Mouse (Mus musculus) heart, embryonic 16.5 days (tissue): Measurements from ENCODE around the gene Ank3. TPM values are rescaled to one million over a fixed set of nuclear protein-coding genes. Genes with fewer than 3 reads are reported as not detected.
A peak's percentile ranks its signal among the peaks of the same experiment; 100 is the strongest.

Experiments
- ATAC-seq: fragments of 200-750 bp; cut with Nextera tagmentation; replicated peaks from 2 replicates; pipeline ENCODE4 v1.8.0; 2017; ENCODE audit warnings: moderate number of reproducible peaks; ENCODE audit not compliant: insufficient read depth, low FRiP score; ENCODE audit errors: extremely low read depth
- H3K27ac ChIP-seq: fragments of 300-500 bp; sonication (generic); 2 replicates; pipeline ENCODE4 v1.5.1; 2014; ENCODE audit warnings: mild to moderate bottlenecking, low read length, control low read depth, moderate library complexity
- H3K27me3 ChIP-seq: fragments of 300-500 bp; sonication (generic); 2 replicates; pipeline ENCODE4 v1.6.1; 2014; ENCODE audit warnings: low read length, mixed read lengths; ENCODE audit not compliant: control insufficient read depth, insufficient read depth
- H3K36me3 ChIP-seq: fragments of 300-500 bp; sonication (generic); 2 replicates; pipeline ENCODE4 v1.6.1; 2014; ENCODE audit not compliant: control insufficient read depth, insufficient read depth
- H3K4me1 ChIP-seq: fragments of 300-500 bp; sonication (generic); 2 replicates; pipeline ENCODE4 v1.6.1; 2014; ENCODE audit warnings: low read length, mixed read lengths; ENCODE audit not compliant: control insufficient read depth, insufficient read depth
- H3K4me2 ChIP-seq: fragments of 300-500 bp; sonication (generic); 2 replicates; pipeline ENCODE4 v1.6.1; 2014; ENCODE audit warnings: low read depth, mild to moderate bottlenecking, control low read depth, low read length
- H3K4me3 ChIP-seq: fragments of 300-500 bp; sonication (generic); 2 replicates; pipeline ENCODE4 v1.5.1; 2014; ENCODE audit warnings: mild to moderate bottlenecking, control low read depth, low read length
- H3K9ac ChIP-seq: fragments of 300-500 bp; sonication (generic); 2 replicates; pipeline ENCODE4 v1.6.1; 2014; ENCODE audit warnings: low read length, control low read depth
- H3K9me3 ChIP-seq: fragments of 300-500 bp; sonication (generic); replicated peaks from 2 replicates; pipeline ENCODE4 v1.6.1; 2016; ENCODE audit warnings: low read length; ENCODE audit not compliant: control insufficient read depth
- whole genome bisulfite sequencing: fragments of 180-500 bp; shearing (Covaris S2); extraction: QIAGEN DNeasy Blood & Tissue Kit; methylation state at CpG from one replicate; pipeline ENCODE4 v1.1.7; 2014; 5-methylcytosine and 5-hydroxymethylcytosine counted together
- polyA plus RNA-seq: library from polyadenylated mRNA; unstranded; fragments of >200 nt; fragmentation: Nextera tagmentation; extraction: Ambion mirVana; gene quantifications from 2 replicates; pipeline ENCODE4 v1.2.1, GENCODE M21; 2015

Ank3 gene
- polyA plus RNA-seq, 1 experiment from 2014 or later = 33.2 TPM

- Histone ChIP-seq H3K4me3 (no peak overlapping the region), H3K9me3 (no peaks in the 10 kb centered on the region), H3K36me3 (no peaks in the 10 kb centered on the region), H3K27ac (no peak overlapping the region), H3K9ac (no peak overlapping the region), H3K4me1 (peaks cover 11% of the 10 kb centered on the region; the same call in 1 of the 2 replicates), H3K27me3 (no peaks in the 10 kb centered on the region), H3K4me2 (no peak overlapping the region)
- WGBS = 84% methylated on average over 10 of the region's 10 CpGs
- ATAC-seq = no peak
Observed at GRCm38 (mm10) chr10:69532169-69532730, 133.7 kb downstream of the Ank3 start.

- H3K9ac ChIP-seq = peak overlapping the region; percentile 73
- no peaks in the 10 kb centered on the region for H3K36me3 ChIP-seq
- WGBS = 7% methylated on average over 22 of the region's 22 CpGs
- peak overlapping the region; percentile 72 for H3K4me2 ChIP-seq
- H3K27ac ChIP-seq = peak overlapping the region; percentile 95
- peak; percentile 70 for ATAC-seq
- H3K9me3 ChIP-seq = no peaks in the 10 kb centered on the region
- H3K27me3 ChIP-seq = no peaks in the 10 kb centered on the region
- H3K4me3 ChIP-seq = peak overlapping the region; percentile 71
- peaks cover 11% of the 10 kb centered on the region; the same call in 1 of the 2 replicates for H3K4me1 ChIP-seq
Observed at GRCm38 (mm10) chr10:69533505-69534388, 135.2 kb downstream of the Ank3 start.

- H3K9me3 ChIP-seq = no peaks in the 10 kb centered on the region
- H3K27ac ChIP-seq = peak overlapping the region; percentile 95
- peak overlapping the region; percentile 73 for H3K9ac ChIP-seq
- H3K4me2 ChIP-seq = peak overlapping the region; percentile 72
- 35% methylated on average over 9 of the region's 9 CpGs for WGBS
- H3K4me3 ChIP-seq = peak overlapping the region; percentile 71
- ATAC-seq = no peak
- no peaks in the 10 kb centered on the region for H3K36me3 ChIP-seq
- H3K27me3 ChIP-seq = no peaks in the 10 kb centered on the region
- peaks cover 10% of the 10 kb centered on the region; the same call in 1 of the 2 replicates for H3K4me1 ChIP-seq
Observed at GRCm38 (mm10) chr10:69534716-69535115, 136.1 kb downstream of the Ank3 start.

GRCm38 (mm10) chr10:69535123-69535930 is 136.8 kb downstream of the Ank3 start:
- H3K27ac ChIP-seq = peak overlapping the region; percentile 95
- peak overlapping the region; percentile 71 for H3K4me3 ChIP-seq
- 21% methylated on average over 15 of the region's 15 CpGs for WGBS
- H3K27me3 ChIP-seq = no peaks in the 10 kb centered on the region
- H3K4me1 ChIP-seq = peaks cover 10% of the 10 kb centered on the region; the same call in 1 of the 2 replicates
- H3K9ac ChIP-seq = peak overlapping the region; percentile 73
- peak; percentile 39; the same call in 1 of the 2 replicates for ATAC-seq
- H3K9me3 ChIP-seq = no peaks in the 10 kb centered on the region
- peak overlapping the region; percentile 72 for H3K4me2 ChIP-seq
- H3K36me3 ChIP-seq = no peaks in the 10 kb centered on the region

GRCm38 (mm10) chr10:69535931-69536200 is 137.3 kb downstream of the Ank3 start:
- Histone ChIP-seq H3K27me3 (no peaks in the 10 kb centered on the region), H3K9ac (peak overlapping the region; percentile 73), H3K27ac (peak overlapping the region; percentile 95), H3K4me3 (peak overlapping the region; percentile 71), H3K4me1 (peaks cover 10% of the 10 kb centered on the region; the same call in 1 of the 2 replicates), H3K4me2 (peak overlapping the region; percentile 72), H3K9me3 (no peaks in the 10 kb centered on the region), H3K36me3 (no peaks in the 10 kb centered on the region)
- ATAC-seq = no peak
- WGBS = 28% methylated on average over 4 of the region's 4 CpGs

GRCm38 (mm10) chr10:69536372-69537075 is 138.0 kb downstream of the Ank3 start:
- H3K36me3 ChIP-seq = no peaks in the 10 kb centered on the region
- no peaks in the 10 kb centered on the region for H3K27me3 ChIP-seq
- H3K9me3 ChIP-seq = no peaks in the 10 kb centered on the region
- peak overlapping the region; percentile 95 for H3K27ac ChIP-seq
- H3K4me1 ChIP-seq = peaks cover 15% of the 10 kb centered on the region
- 47% methylated on average over 9 of the region's 9 CpGs for WGBS
- peak overlapping the region; percentile 72 for H3K4me2 ChIP-seq
- peak overlapping the region; percentile 71 for H3K4me3 ChIP-seq
- ATAC-seq = no peak
- H3K9ac ChIP-seq = peak overlapping the region; percentile 73; the same call in 1 of the 2 replicates

GRCm38 (mm10) chr10:69538236-69538635 is 139.7 kb downstream of the Ank3 start:
- Histone ChIP-seq H3K4me2 (no peak overlapping the region), H3K9me3 (no peaks in the 10 kb centered on the region), H3K9ac (no peak overlapping the region), H3K4me1 (peaks cover 13% of the 10 kb centered on the region), H3K36me3 (no peaks in the 10 kb centered on the region), H3K27me3 (no peaks in the 10 kb centered on the region), H3K27ac (no peak overlapping the region), H3K4me3 (no peak overlapping the region)
- no peak for ATAC-seq
- WGBS = 80% methylated on average over 2 of the region's 2 CpGs

- 91% methylated on average over 3 of the region's 3 CpGs for WGBS
- Histone ChIP-seq H3K9ac (no peak overlapping the region), H3K27ac (no peak overlapping the region), H3K9me3 (no peaks in the 10 kb centered on the region), H3K36me3 (no peaks in the 10 kb centered on the region), H3K4me3 (no peak overlapping the region), H3K27me3 (no peaks in the 10 kb centered on the region), H3K4me1 (peaks cover 12% of the 10 kb centered on the region), H3K4me2 (no peak overlapping the region)
- no peak for ATAC-seq
Observed at GRCm38 (mm10) chr10:69542439-69542838, 143.9 kb downstream of the Ank3 start.
